Mouse (Mus musculus) retina, adult 2 months (tissue): Measurements from ENCODE around the gene Cdk1.

ENCODE experiments used
- DNase-seq: peaks from one replicate; pipeline ENCODE4 v3.0.0-alpha.2; 2012; ENCODE audit warnings: low read depth, low spot score

Gene Cdk1

GRCm38 (mm10) chr10:69309109-69309508, 43.6 kb downstream of the Cdk1 start:
- no peak for DNase-seq

GRCm38 (mm10) chr10:69307067-69307466, 45.7 kb downstream of the Cdk1 start:
- peak; percentile 65 for DNase-seq

GRCm38 (mm10) chr10:69306205-69306604, 46.5 kb downstream of the Cdk1 start:
- peak; percentile 15 for DNase-seq

GRCm38 (mm10) chr10:69305600-69305999, 47.1 kb downstream of the Cdk1 start:
- DNase-seq, result no peak

- DNase-seq, result no peak
Observed at GRCm38 (mm10) chr10:69304819-69305218, 47.9 kb downstream of the Cdk1 start.

- no peak for DNase-seq
Observed at GRCm38 (mm10) chr10:69302667-69303066, 50.1 kb downstream of the Cdk1 start.

- DNase-seq, result no peak
Observed at GRCm38 (mm10) chr10:69299985-69300384, 52.8 kb downstream of the Cdk1 start.

GRCm38 (mm10) chr10:69295919-69296318, 56.8 kb downstream of the Cdk1 start:
- no peak for DNase-seq

- no peak for DNase-seq
Observed at GRCm38 (mm10) chr10:69290736-69291135, 62.0 kb downstream of the Cdk1 start.

GRCm38 (mm10) chr10:69288720-69289119, 64.0 kb downstream of the Cdk1 start:
- DNase-seq, result no peak

- no peak for DNase-seq
Observed at GRCm38 (mm10) chr10:69288086-69288485, 64.7 kb downstream of the Cdk1 start.

- DNase-seq, result no peak
Observed at GRCm38 (mm10) chr10:69286939-69287338, 65.8 kb downstream of the Cdk1 start.
